In the genomic region with DNA sequence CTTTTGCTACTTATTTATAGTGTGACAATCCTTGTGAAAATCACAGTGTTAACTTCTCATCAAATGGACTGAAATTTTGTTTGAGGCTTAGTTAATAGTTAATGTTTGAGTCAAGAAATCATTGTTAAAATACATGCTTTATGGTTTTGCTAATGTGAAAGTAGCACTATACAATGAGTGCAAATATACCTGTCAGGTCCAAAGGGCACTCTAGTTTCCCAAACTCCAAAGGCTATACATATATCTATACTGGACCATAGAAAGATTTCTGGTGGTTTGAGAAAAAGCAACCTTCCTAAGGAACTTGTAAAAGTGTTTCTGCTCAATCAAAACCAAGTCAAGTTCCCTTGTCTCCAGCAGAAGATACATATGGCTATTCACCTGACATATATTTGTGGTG, we compare ENCODE assay signal across 29 mouse cellular contexts.
"Had no signal": no experiment of that assay in that cellular context is flagged by ENCODE, and none has a peak within 500 bp of the region (broad histone marks: within the 10 kb centered on the region; RNA-seq: fewer than 3 reads in every experiment).

No protein-coding gene starts in this region.

- H3K4me3 ChIP-seq: embryonic facial prominence, embryonic 10.5 days; embryonic facial prominence, embryonic 12.5 days; embryonic facial prominence, embryonic 13.5 days; embryonic facial prominence, embryonic 15.5 days; erythroblast, embryonic 14.5 days; forebrain, embryonic 10.5 days; forebrain, embryonic 12.5 days; forebrain, embryonic 13.5 days; forebrain, embryonic 15.5 days; gastrocnemius, adult 2 months; heart, adult 2 months had no signal

- DNase-seq: cerebellum, adult 2 months; cerebellum, adult 8-10 months; cerebellum, adult 9-10 months; cerebellum, adult 9-11 months; cerebellum, postnatal 10 days; cerebellum, postnatal 14 days; cerebellum, postnatal 25 days; cerebellum, postnatal 36 days; embryo, embryonic 11 days; forebrain, postnatal 0 days; gastrocnemius, adult 2 months; gastrocnemius, postnatal 10 days; gastrocnemius, postnatal 14 days; gastrocnemius, postnatal 25 days; gastrocnemius, postnatal 36 days; heart, adult 11 months; heart, adult 18-20 months; heart, adult 2 months had no signal

- ATAC-seq: forebrain, embryonic 13.5 days; forebrain, embryonic 14.5 days; forebrain, embryonic 15.5 days; forebrain, embryonic 16.5 days; forebrain, postnatal 0 days had no signal

- H3K4me2 ChIP-seq: embryonic facial prominence, embryonic 12.5 days; embryonic facial prominence, embryonic 13.5 days; embryonic facial prominence, embryonic 15.5 days; forebrain, embryonic 12.5 days; forebrain, embryonic 13.5 days; forebrain, embryonic 15.5 days had no signal

- H3K9ac ChIP-seq: embryonic facial prominence, embryonic 12.5 days; embryonic facial prominence, embryonic 13.5 days; embryonic facial prominence, embryonic 15.5 days; forebrain, embryonic 12.5 days; forebrain, embryonic 13.5 days; forebrain, embryonic 15.5 days; forebrain, postnatal 0 days had no signal

- H3K9me3 ChIP-seq: embryonic facial prominence, embryonic 10.5 days; embryonic facial prominence, embryonic 12.5 days; embryonic facial prominence, embryonic 13.5 days; embryonic facial prominence, embryonic 15.5 days; forebrain, embryonic 10.5 days; forebrain, embryonic 12.5 days; forebrain, embryonic 13.5 days; forebrain, embryonic 15.5 days had no signal

- H3K27me3 ChIP-seq: embryonic facial prominence, embryonic 12.5 days; embryonic facial prominence, embryonic 13.5 days; embryonic facial prominence, embryonic 15.5 days; forebrain, embryonic 12.5 days; forebrain, embryonic 13.5 days; forebrain, embryonic 15.5 days had no signal

- H3K36me3 ChIP-seq: embryonic facial prominence, embryonic 10.5 days; embryonic facial prominence, embryonic 12.5 days; embryonic facial prominence, embryonic 13.5 days; embryonic facial prominence, embryonic 15.5 days; forebrain, embryonic 10.5 days; forebrain, embryonic 12.5 days; forebrain, embryonic 15.5 days had no signal

- H3K4me1 ChIP-seq: embryonic facial prominence, embryonic 10.5 days; embryonic facial prominence, embryonic 12.5 days; embryonic facial prominence, embryonic 13.5 days; embryonic facial prominence, embryonic 15.5 days; forebrain, embryonic 10.5 days; forebrain, embryonic 12.5 days; forebrain, embryonic 13.5 days; forebrain, embryonic 15.5 days had no signal

- H3K27ac ChIP-seq: embryonic facial prominence, embryonic 10.5 days; embryonic facial prominence, embryonic 12.5 days; embryonic facial prominence, embryonic 13.5 days; embryonic facial prominence, embryonic 15.5 days; forebrain, embryonic 10.5 days; forebrain, embryonic 12.5 days; forebrain, embryonic 13.5 days; forebrain, embryonic 15.5 days; gastrocnemius, adult 2 months; heart, adult 2 months had no signal
